Mouse (Mus musculus) testis, adult 10 weeks (tissue): Measurements from ENCODE around the gene Gm21256. TPM values are rescaled to one million over a fixed set of nuclear protein-coding genes. Genes with fewer than 3 reads are reported as not detected.

ENCODE experiments used
- polyA plus RNA-seq: library from polyadenylated mRNA; stranded (reverse); fragments of 350-450 nt; fragmentation: Illumina TruSeq; extraction: RNeasy Lipid Tissue Mini Kit (QIAGEN cat#74804); gene quantifications from one replicate; pipeline ENCODE4 v1.2.3, GENCODE M21; 2014; ENCODE audit warnings: low read depth, low replicate concordance

Gene Gm21256
- 7.0 TPM for polyA plus RNA-seq

DNA sequence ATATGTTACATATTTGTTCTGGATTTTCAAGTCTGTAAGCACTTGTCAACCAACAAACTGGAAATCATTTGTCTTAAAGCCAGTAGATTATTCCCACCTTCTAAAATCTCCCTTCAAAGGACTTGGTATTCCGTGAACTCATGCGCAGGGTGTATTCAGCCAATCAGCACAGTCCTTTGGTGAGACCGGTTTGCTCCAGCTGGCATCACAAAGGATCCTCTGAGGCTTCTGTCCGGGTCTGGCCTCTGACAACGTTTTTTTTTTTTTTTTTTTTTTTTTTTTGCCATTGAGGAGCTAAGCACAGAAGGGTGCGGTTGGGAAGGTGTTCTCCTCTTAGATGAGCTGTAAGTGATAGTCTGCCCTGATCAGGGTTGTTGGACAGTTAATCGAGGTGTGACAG is at the start of gene Gm21256:
Gene Gm21256, plus strand, starts transcription at position 301 of the 400 bp plus-strand sequence.

Other genes with a start within 250 kb of the Gm21256 start
- not detected for gene Gm21170, start 240.1 kb downstream of the Gm21256 start, polyA plus RNA-seq